In genomic region chr1:62707913-62708860, GRCm38 (mm10) we compare ENCODE assay signal across 9 mouse cellular contexts. TPM values are rescaled to one million over a fixed set of nuclear protein-coding genes. Genes with fewer than 3 reads are reported as not detected.
DNase-seq lines count a peak whose midpoint lies in the region; ATAC-seq and TF ChIP-seq lines count a peak whose summit lies in the region.
"Had no signal": no experiment of that assay in that cellular context is flagged by ENCODE, and none has a peak within 500 bp of the region (broad histone marks: within the 10 kb centered on the region; RNA-seq: fewer than 3 reads in every experiment).

No protein-coding gene starts in this region.

- no peak overlapping the region for H3K27ac ChIP-seq in lung, embryonic 16.5 days (ENCODE audit: low read length)
- no peak overlapping the region for H3K27ac ChIP-seq in forebrain, embryonic 14.5 days (ENCODE audit: low read depth, low read length)
- no peak overlapping the region for H3K27ac ChIP-seq in limb, embryonic 15.5 days
- no peak overlapping the region for H3K27ac ChIP-seq in stomach, postnatal 0 days (replicated peaks)
- H3K27ac ChIP-seq: liver, embryonic 14.5 days had no signal

- no peaks in the 10 kb centered on the region for H3K9me3 ChIP-seq in lung, embryonic 16.5 days (ENCODE audit: control insufficient read depth, low read length)
- no peaks in the 10 kb centered on the region for H3K9me3 ChIP-seq in forebrain, embryonic 14.5 days (replicated peaks; ENCODE audit: control insufficient read depth, low read length)
- no peaks in the 10 kb centered on the region for H3K9me3 ChIP-seq in limb, embryonic 15.5 days
- no peaks in the 10 kb centered on the region for H3K9me3 ChIP-seq in stomach, postnatal 0 days (ENCODE audit: control insufficient read depth, low read length)

- H3K4me1 ChIP-seq in lung, embryonic 16.5 days (replicated peaks; ENCODE audit: control insufficient read depth, insufficient read depth, low read length), result peaks cover 41% of the 10 kb centered on the region
- peaks cover 15% of the 10 kb centered on the region for H3K4me1 ChIP-seq in forebrain, embryonic 14.5 days (ENCODE audit: control insufficient read depth, insufficient read depth, low read length)
- peaks cover 61% of the 10 kb centered on the region for H3K4me1 ChIP-seq in limb, embryonic 15.5 days
- H3K4me1 ChIP-seq in stomach, postnatal 0 days (replicated peaks; ENCODE audit: control insufficient read depth, insufficient read depth), result peaks cover 3% of the 10 kb centered on the region

- DNase-seq in lung, postnatal 14 days, result no peak
- no peak for DNase-seq in forebrain, embryonic 14.5 days (ENCODE audit: low spot score)
- DNase-seq in stomach, postnatal 0 days (ENCODE audit: low spot score), result no peak
- DNase-seq in spleen, postnatal 36 days (ENCODE audit: low spot score in 2 of 2), result no peak
- no peak for DNase-seq in urinary bladder, postnatal 36 days (ENCODE audit: low spot score in 2 of 2)

- peak overlapping the region; percentile 87 for H3K4me2 ChIP-seq in lung, embryonic 16.5 days (ENCODE audit: low read depth, low read length)
- H3K4me2 ChIP-seq in forebrain, embryonic 14.5 days (ENCODE audit: low read length), result peak overlapping the region; percentile 98
- H3K4me2 ChIP-seq in limb, embryonic 15.5 days, result peak overlapping the region; percentile 97
- H3K4me2 ChIP-seq in stomach, postnatal 0 days (replicated peaks; ENCODE audit: low read depth), result peak overlapping the region; percentile 98

- 29% methylated on average over 17 of the region's 17 CpGs for WGBS in lung, embryonic 16.5 days
- 7% methylated on average over 17 of the region's 17 CpGs for WGBS in forebrain, embryonic 14.5 days
- 22% methylated on average over 17 of the region's 17 CpGs for WGBS in limb, embryonic 15.5 days
- 37% methylated on average over 17 of the region's 17 CpGs for WGBS in stomach, postnatal 0 days

- H3K27me3 ChIP-seq in lung, embryonic 16.5 days (ENCODE audit: control insufficient read depth, insufficient read depth, low read depth, low read length), result no peaks in the 10 kb centered on the region; the same call in 1 of the 2 replicates
- peaks cover 16% of the 10 kb centered on the region; the same call in 1 of the 2 replicates for H3K27me3 ChIP-seq in forebrain, embryonic 14.5 days (replicated peaks; ENCODE audit: control insufficient read depth, insufficient read depth, low read length)
- H3K27me3 ChIP-seq in limb, embryonic 15.5 days, result peaks cover 8% of the 10 kb centered on the region; the same call in 1 of the 2 replicates
- H3K27me3 ChIP-seq in stomach, postnatal 0 days (ENCODE audit: control insufficient read depth, insufficient read depth, low read length), result no peaks in the 10 kb centered on the region

- peak overlapping the region; percentile 83 for H3K9ac ChIP-seq in lung, embryonic 16.5 days (ENCODE audit: low read length)
- H3K9ac ChIP-seq in forebrain, embryonic 14.5 days (ENCODE audit: low read length), result peak overlapping the region; percentile 83
- H3K9ac ChIP-seq in limb, embryonic 15.5 days, result 0 out of 2 replicates have a peak overlapping the region, but pooled peaks have one; percentile 69
- H3K9ac ChIP-seq in stomach, postnatal 0 days (ENCODE audit: low read length), result 0 out of 2 replicates have a peak overlapping the region, but pooled peaks have one; percentile 75
- H3K9ac ChIP-seq: liver, embryonic 14.5 days had no signal

- no peaks in the 10 kb centered on the region for H3K36me3 ChIP-seq in lung, embryonic 16.5 days (ENCODE audit: control insufficient read depth, insufficient read depth, low read length)
- H3K36me3 ChIP-seq in forebrain, embryonic 14.5 days (ENCODE audit: control insufficient read depth, insufficient read depth, low read length), result no peaks in the 10 kb centered on the region
- no peaks in the 10 kb centered on the region for H3K36me3 ChIP-seq in limb, embryonic 15.5 days
- no peaks in the 10 kb centered on the region for H3K36me3 ChIP-seq in stomach, postnatal 0 days (ENCODE audit: control insufficient read depth, insufficient read depth, low read length)

- peak overlapping the region; percentile 75; the same call in 1 of the 2 replicates for H3K4me3 ChIP-seq in lung, embryonic 16.5 days (ENCODE audit: low read length)
- H3K4me3 ChIP-seq in forebrain, embryonic 14.5 days (ENCODE audit: low read depth, low read length), result peak overlapping the region; percentile 64
- peak overlapping the region; percentile 64 for H3K4me3 ChIP-seq in limb, embryonic 15.5 days
- H3K4me3 ChIP-seq in stomach, postnatal 0 days (ENCODE audit: low read depth, low read length), result peak overlapping the region; percentile 72
- H3K4me3 ChIP-seq: erythroblast, embryonic 14.5 days had no signal

- ATAC-seq in lung, embryonic 16.5 days (ENCODE audit: low read depth), result no peak
- no peak for ATAC-seq in forebrain, embryonic 14.5 days
- ATAC-seq in limb, embryonic 15.5 days (ENCODE audit: insufficient number of reproducible peaks, low FRiP score, low TSS enrichment, low read depth), result no peak
- ATAC-seq in stomach, postnatal 0 days (ENCODE audit: low FRiP score, low TSS enrichment), result no peak

- TF ChIP-seq EP300 in stomach, postnatal 0 days (optimal IDR thresholded peaks at IDR 0.05), result no peak

- no peak for TF ChIP-seq CTCF in stomach, postnatal 0 days (IDR thresholded peaks at IDR 0.05; ENCODE audit: low read depth)

RNA-seq across cellular contexts. Expression of gene Nrp2, which starts 5.1 kb away (rescaled TPM):
- 11.6 and 13.3 TPM in 2 replicates for polyA plus RNA-seq in lung, embryonic 16.5 days (2015; fragmentation: Nextera tagmentation; extraction: Ambion mirVana)
- polyA plus RNA-seq in forebrain, embryonic 14.5 days (2014; fragmentation: Nextera tagmentation; extraction: Ambion mirVana), result 16.3 and 23.8 TPM in 2 replicates
- 31.6 and 33.6 TPM in 2 replicates for polyA plus RNA-seq in limb, embryonic 15.5 days (2015; fragmentation: Nextera tagmentation; extraction: Ambion mirVana)
- 10.2 TPM in 2 replicates for polyA plus RNA-seq in stomach, postnatal 0 days (2015; fragmentation: Nextera tagmentation; extraction: Ambion mirVana)
